Mouse (Mus musculus): ENCODE measurements around the gene Tmem131l. TPM values are rescaled to one million over a fixed set of nuclear protein-coding genes. Genes with fewer than 3 reads are reported as not detected.
A peak's percentile ranks its signal among the peaks of the same experiment; 100 is the strongest.
"Not testable (repeated sequence)": the region's sequence is repeated elsewhere in the genome, so short reads cannot be mapped to it uniquely, and the experiment has no call there.

Gene Tmem131l
- total RNA-seq, 2 experiments from 2014 or later, result 29.6 to 35.8 TPM

- DNase-seq (ENCODE audit: low spot score in 2 of 2), result no peak
- intact Hi-C loops (cut with DNase I), result no loop called here
These were observed 144.2 kb downstream of the Tmem131l start for GRCm38 (mm10) chr3:83895811-83896210.

GRCm38 (mm10) chr3:83895111-83895510 lies 144.9 kb downstream of the Tmem131l start:
- DNase-seq (ENCODE audit: low spot score in 2 of 2), result no peak
- intact Hi-C loops (cut with DNase I), result no loop called here

- intact Hi-C loops (cut with DNase I), result no loop called here
- DNase-seq (ENCODE audit: low spot score in 2 of 2), result no peak
These were observed 154.8 kb downstream of the Tmem131l start for GRCm38 (mm10) chr3:83885163-83885562.

GRCm38 (mm10) chr3:83879261-83880050 lies 160.5 kb downstream of the Tmem131l start:
- DNase-seq (ENCODE audit: low spot score in 2 of 2); intact Hi-C loops (cut with DNase I): not testable (repeated sequence)

GRCm38 (mm10) chr3:83878801-83879200 lies 161.2 kb downstream of the Tmem131l start:
- intact Hi-C loops (cut with DNase I), result no loop called here
- DNase-seq (ENCODE audit: low spot score in 2 of 2), result no peak

GRCm38 (mm10) chr3:83876299-83876698 lies 163.7 kb downstream of the Tmem131l start:
- no peak for DNase-seq (ENCODE audit: low spot score in 2 of 2)
- intact Hi-C loops (cut with DNase I), result no loop called here

GRCm38 (mm10) chr3:83875078-83875477 lies 164.9 kb downstream of the Tmem131l start:
- intact Hi-C loops (cut with DNase I); DNase-seq (ENCODE audit: low spot score in 2 of 2): not testable (repeated sequence)

- intact Hi-C loops (cut with DNase I), result not testable (repeated sequence)
These were observed 167.1 kb downstream of the Tmem131l start for GRCm38 (mm10) chr3:83872853-83873252.

GRCm38 (mm10) chr3:83871962-83872361 lies 168.0 kb downstream of the Tmem131l start:
- intact Hi-C loops (cut with DNase I); DNase-seq (ENCODE audit: low spot score in 2 of 2): not testable (repeated sequence)

More at GRCm38 (mm10) chr3:83872853-83873252, 167.1 kb downstream of the Tmem131l start:
- DNase-seq (ENCODE audit: low spot score in 2 of 2), result not testable (repeated sequence)

- intact Hi-C loops (cut with DNase I); DNase-seq (ENCODE audit: low spot score in 2 of 2): not testable (repeated sequence)
These were observed 168.4 kb downstream of the Tmem131l start for GRCm38 (mm10) chr3:83871559-83871958.

GRCm38 (mm10) chr3:83869776-83870175 lies 170.2 kb downstream of the Tmem131l start:
- DNase-seq (ENCODE audit: low spot score in 2 of 2), result no peak
- intact Hi-C loops (cut with DNase I), result no loop called here

GRCm38 (mm10) chr3:83867026-83867425 lies 172.9 kb downstream of the Tmem131l start:
- DNase-seq (ENCODE audit: low spot score in 2 of 2); intact Hi-C loops (cut with DNase I): not testable (repeated sequence)

- no peak for DNase-seq (ENCODE audit: low spot score in 2 of 2)
- intact Hi-C loops (cut with DNase I), result no loop called here
These were observed 174.8 kb downstream of the Tmem131l start for GRCm38 (mm10) chr3:83865216-83865615.

- intact Hi-C loops (cut with DNase I), result no loop called here
- DNase-seq (ENCODE audit: low spot score in 2 of 2), result no peak
These were observed 175.9 kb downstream of the Tmem131l start for GRCm38 (mm10) chr3:83864064-83864548.

GRCm38 (mm10) chr3:83862956-83863355 lies 177.0 kb downstream of the Tmem131l start:
- peak; percentile 67 to 79 for DNase-seq (ENCODE audit: low spot score in 2 of 2)
- intact Hi-C loops (cut with DNase I), result no loop called here

- intact Hi-C loops (cut with DNase I), result no loop called here
- DNase-seq (ENCODE audit: low spot score in 2 of 2), result no peak
These were observed 180.4 kb downstream of the Tmem131l start for GRCm38 (mm10) chr3:83859595-83859994.

GRCm38 (mm10) chr3:83859071-83859470 lies 180.9 kb downstream of the Tmem131l start:
- intact Hi-C loops (cut with DNase I), result no loop called here
- DNase-seq (ENCODE audit: low spot score in 2 of 2), result no peak

GRCm38 (mm10) chr3:83857621-83858020 lies 182.4 kb downstream of the Tmem131l start:
- intact Hi-C loops (cut with DNase I), result no loop called here
- DNase-seq (ENCODE audit: low spot score in 2 of 2), result no peak

- intact Hi-C loops (cut with DNase I), result no loop called here
- no peak for DNase-seq (ENCODE audit: low spot score in 2 of 2)
These were observed 184.3 kb downstream of the Tmem131l start for GRCm38 (mm10) chr3:83855643-83856042.

GRCm38 (mm10) chr3:83849341-83849740 lies 190.6 kb downstream of the Tmem131l start:
- intact Hi-C loops (cut with DNase I), result no loop called here
- DNase-seq (ENCODE audit: low spot score in 2 of 2), result no peak
